Mouse (Mus musculus) liver, embryonic 15.5 days (tissue): ENCODE measurements around the gene Hyal2. TPM values are rescaled to one million over a fixed set of nuclear protein-coding genes. Genes with fewer than 3 reads are reported as not detected.

Source experiments
- ATAC-seq: fragments of 200-750 bp; cut with Nextera tagmentation; 2 replicates; pipeline ENCODE4 v1.8.0; 2017; ENCODE audit warnings: moderate number of reproducible peaks, mild to moderate bottlenecking, moderate library complexity; ENCODE audit not compliant: insufficient read depth
- H3K27ac ChIP-seq: fragments of 300-500 bp; sonication (generic); replicated peaks from 2 replicates; pipeline ENCODE4 v1.5.1; 2015; ENCODE audit warnings: mild to moderate bottlenecking, inconsistent platforms
- H3K27me3 ChIP-seq: fragments of 300-500 bp; sonication (generic); 2 replicates; pipeline ENCODE4 v1.6.1; 2015; ENCODE audit warnings: mild to moderate bottlenecking, inconsistent platforms
- H3K36me3 ChIP-seq: fragments of 300-500 bp; sonication (generic); replicated peaks from 2 replicates; pipeline ENCODE4 v1.6.1; 2015; ENCODE audit warnings: moderate library complexity, mild to moderate bottlenecking, inconsistent platforms
- H3K4me1 ChIP-seq: fragments of 300-500 bp; sonication (generic); replicated peaks from 2 replicates; pipeline ENCODE4 v1.6.1; 2015; ENCODE audit warnings: inconsistent platforms
- H3K4me2 ChIP-seq: fragments of 300-500 bp; sonication (generic); 2 replicates; pipeline ENCODE4 v1.6.1; 2015; ENCODE audit warnings: moderate library complexity, mild to moderate bottlenecking, inconsistent platforms
- H3K4me3 ChIP-seq: fragments of 300-500 bp; sonication (generic); replicated peaks from 2 replicates; pipeline ENCODE4 v1.5.1; 2015; ENCODE audit warnings: mild to moderate bottlenecking, inconsistent platforms
- H3K9ac ChIP-seq: fragments of 300-500 bp; sonication (generic); 2 replicates; pipeline ENCODE4 v1.6.1; 2015; ENCODE audit warnings: moderate library complexity, mild to moderate bottlenecking, inconsistent platforms
- H3K9me3 ChIP-seq: fragments of 300-500 bp; sonication (generic); replicated peaks from 2 replicates; pipeline ENCODE4 v1.6.1; 2016; ENCODE audit warnings: inconsistent platforms
- WGBS: fragments of 180-500 bp; shearing (Covaris S2); methylation state at CpG from one replicate; pipeline ENCODE4 v1.1.7; 2015; ENCODE audit warnings: mixed read lengths; ENCODE audit not compliant: insufficient replicate concordance; 5-methylcytosine and 5-hydroxymethylcytosine counted together
- polyA plus RNA-seq: library from polyadenylated mRNA; unstranded; fragments of >200 nt; fragmentation: Nextera tagmentation; extraction: Ambion mirVana; gene quantifications from 2 replicates; pipeline ENCODE4 v1.2.1, GENCODE M21; 2015

The Hyal2 gene
- polyA plus RNA-seq, 1 experiment from 2014 or later = 48.8 TPM

- peaks cover 47% of the 10 kb centered on the region for H3K27me3 ChIP-seq
- H3K4me2 ChIP-seq = peak overlapping the region; percentile 10; the same call in 1 of the 2 replicates
- no peak overlapping the region for H3K27ac ChIP-seq
- no peak; the same call in 1 of the 2 replicates for ATAC-seq
- H3K9ac ChIP-seq = no peak overlapping the region
- no peaks in the 10 kb centered on the region for H3K36me3 ChIP-seq
- no peak overlapping the region for H3K4me3 ChIP-seq
- H3K4me1 ChIP-seq = peaks cover 51% of the 10 kb centered on the region
- 45% methylated on average over 23 of the region's 23 CpGs for WGBS
- no peaks in the 10 kb centered on the region for H3K9me3 ChIP-seq
Observed at GRCm38 (mm10) chr9:107605041-107605661, 37.4 kb downstream of the Hyal2 start.

- no peak overlapping the region for H3K27ac ChIP-seq
- no peak for ATAC-seq
- H3K4me3 ChIP-seq = no peak overlapping the region
- peak overlapping the region; percentile 5; the same call in 1 of the 2 replicates for H3K4me2 ChIP-seq
- peaks cover 34% of the 10 kb centered on the region for H3K27me3 ChIP-seq
- peaks cover 50% of the 10 kb centered on the region for H3K4me1 ChIP-seq
- H3K9me3 ChIP-seq = no peaks in the 10 kb centered on the region
- WGBS = 50% methylated on average over 9 of the region's 9 CpGs
- H3K9ac ChIP-seq = no peak overlapping the region
- H3K36me3 ChIP-seq = no peaks in the 10 kb centered on the region
Observed at GRCm38 (mm10) chr9:107606591-107606990, 38.8 kb downstream of the Hyal2 start.

GRCm38 (mm10) chr9:107607036-107607435 lies 39.3 kb downstream of the Hyal2 start:
- peaks cover 50% of the 10 kb centered on the region for H3K4me1 ChIP-seq
- peaks cover 31% of the 10 kb centered on the region for H3K27me3 ChIP-seq
- WGBS = 61% methylated on average over 2 of the region's 2 CpGs
- peak overlapping the region; percentile 5; the same call in 1 of the 2 replicates for H3K4me2 ChIP-seq
- no peaks in the 10 kb centered on the region for H3K9me3 ChIP-seq
- ATAC-seq = no peak
- no peaks in the 10 kb centered on the region for H3K36me3 ChIP-seq
- no peak overlapping the region for H3K9ac ChIP-seq
- no peak overlapping the region for H3K4me3 ChIP-seq
- H3K27ac ChIP-seq = no peak overlapping the region

- H3K9ac ChIP-seq = no peak overlapping the region
- H3K4me1 ChIP-seq = peaks cover 50% of the 10 kb centered on the region
Observed at GRCm38 (mm10) chr9:107607653-107608245, 40.0 kb downstream of the Hyal2 start.

GRCm38 (mm10) chr9:107608741-107609432 lies 41.1 kb downstream of the Hyal2 start, which contains the start of gene Sema3b:
TSS of gene Sema3b (minus strand) at chr9:107609229.
- H3K4me2 ChIP-seq = no peak within 1 kb of the TSS
- H3K4me3 ChIP-seq = no peak within 1 kb of the TSS
- H3K36me3 ChIP-seq = peaks cover 3% of the 10 kb centered on the region
- H3K4me1 ChIP-seq = peaks cover 61% of the 10 kb centered on the region
- WGBS = 55% methylated on average over 12 of the region's 12 CpGs
- no peak within 1 kb of the TSS for H3K9ac ChIP-seq
- H3K9me3 ChIP-seq = no peaks in the 10 kb centered on the region
- H3K27ac ChIP-seq = no peak within 1 kb of the TSS
- peaks cover 20% of the 10 kb centered on the region for H3K27me3 ChIP-seq
- no peak for ATAC-seq

More at GRCm38 (mm10) chr9:107607653-107608245, 40.0 kb downstream of the Hyal2 start:
- Histone ChIP-seq H3K9me3 (no peaks in the 10 kb centered on the region), H3K4me3 (no peak overlapping the region), H3K27ac (no peak overlapping the region), H3K27me3 (peaks cover 30% of the 10 kb centered on the region), H3K36me3 (no peaks in the 10 kb centered on the region), H3K4me2 (no peak overlapping the region)
- 42% methylated on average over 9 of the region's 9 CpGs for WGBS
- no peak for ATAC-seq

- Histone ChIP-seq H3K27ac (no peak overlapping the region), H3K9me3 (no peaks in the 10 kb centered on the region), H3K4me2 (no peak overlapping the region), H3K4me3 (no peak overlapping the region), H3K36me3 (peaks cover 9% of the 10 kb centered on the region), H3K4me1 (peaks cover 63% of the 10 kb centered on the region), H3K27me3 (peaks cover 14% of the 10 kb centered on the region; the same call in 1 of the 2 replicates), H3K9ac (no peak overlapping the region)
- no peak for ATAC-seq
- WGBS = 67% methylated on average over 4 of the region's 4 CpGs
Observed at GRCm38 (mm10) chr9:107609433-107609830, 41.7 kb downstream of the Hyal2 start.

- peak overlapping the region; percentile 74 for H3K9ac ChIP-seq
Observed at GRCm38 (mm10) chr9:107611456-107612190, 43.9 kb downstream of the Hyal2 start.

GRCm38 (mm10) chr9:107612191-107612944 lies 44.6 kb downstream of the Hyal2 start:
- Histone ChIP-seq H3K27me3 (no peaks in the 10 kb centered on the region), H3K4me2 (peak overlapping the region; percentile 96), H3K27ac (peak overlapping the region; percentile 80), H3K36me3 (peaks cover 38% of the 10 kb centered on the region), H3K4me3 (peak overlapping the region; percentile 64), H3K4me1 (peaks cover 44% of the 10 kb centered on the region), H3K9ac (peak overlapping the region; percentile 74), H3K9me3 (no peaks in the 10 kb centered on the region)
- peak; percentile 93 for ATAC-seq
- WGBS = 3% methylated on average over 48 of the region's 48 CpGs

More at GRCm38 (mm10) chr9:107611456-107612190, 43.9 kb downstream of the Hyal2 start:
- Histone ChIP-seq H3K4me3 (peak overlapping the region; percentile 64), H3K27me3 (no peaks in the 10 kb centered on the region), H3K9me3 (no peaks in the 10 kb centered on the region), H3K27ac (peak overlapping the region; percentile 80), H3K36me3 (peaks cover 31% of the 10 kb centered on the region), H3K4me1 (peaks cover 52% of the 10 kb centered on the region), H3K4me2 (peak overlapping the region; percentile 96)
- no peak for ATAC-seq
- 38% methylated on average over 6 of the region's 6 CpGs for WGBS

GRCm38 (mm10) chr9:107612945-107613569 lies 45.3 kb downstream of the Hyal2 start:
- Histone ChIP-seq H3K36me3 (peaks cover 44% of the 10 kb centered on the region), H3K9ac (peak overlapping the region; percentile 74), H3K4me2 (peak overlapping the region; percentile 96), H3K4me3 (peak overlapping the region; percentile 64), H3K9me3 (no peaks in the 10 kb centered on the region), H3K27me3 (no peaks in the 10 kb centered on the region), H3K27ac (peak overlapping the region; percentile 80), H3K4me1 (peaks cover 37% of the 10 kb centered on the region)
- ATAC-seq = peak; percentile 21; the same call in 1 of the 2 replicates
- WGBS = 10% methylated on average over 12 of the region's 12 CpGs

GRCm38 (mm10) chr9:107615035-107615434 lies 47.3 kb downstream of the Hyal2 start:
- ATAC-seq = no peak
- Histone ChIP-seq H3K27ac (no peak overlapping the region), H3K36me3 (peaks cover 64% of the 10 kb centered on the region), H3K4me1 (peaks cover 49% of the 10 kb centered on the region), H3K27me3 (no peaks in the 10 kb centered on the region), H3K4me3 (no peak overlapping the region), H3K4me2 (no peak overlapping the region), H3K9me3 (no peaks in the 10 kb centered on the region), H3K9ac (no peak overlapping the region)
- 79% methylated on average over 4 of the region's 4 CpGs for WGBS
